Mouse (Mus musculus): ENCODE measurements around the gene Cbx8. TPM values are rescaled to one million over a fixed set of nuclear protein-coding genes. Genes with fewer than 3 reads are reported as not detected.
A peak's percentile ranks its signal among the peaks of the same experiment; 100 is the strongest.

Cbx8 gene
- polyA plus RNA-seq, 1 experiment from 2014 or later: 9.8 TPM

- Histone ChIP-seq H3K9me3 (ENCODE audit: control insufficient read depth, low read length) (no peaks in the 10 kb centered on the region), H3K9ac (no peak overlapping the region), H3K36me3 (replicated peaks; ENCODE audit: control insufficient read depth, insufficient read depth) (peaks cover 20% of the 10 kb centered on the region), H3K4me1 (replicated peaks; ENCODE audit: control insufficient read depth, insufficient read depth, low read length) (peaks cover 43% of the 10 kb centered on the region), H3K4me2 (replicated peaks) (peak overlapping the region; percentile 28; the same call in 1 of the 2 replicates), H3K4me3 (replicated peaks; ENCODE audit: low read length) (0 out of 2 replicates have a peak overlapping the region, but pooled peaks have one; percentile 13), H3K27me3 (ENCODE audit: control insufficient read depth, insufficient read depth, low read length) (peaks cover 59% of the 10 kb centered on the region), H3K27ac (no peak overlapping the region)
- ATAC-seq (ENCODE audit: low FRiP score) (no peak), DNase-seq (ENCODE audit: low spot score) (no peak)
- WGBS: 4% methylated on average over 21 of the region's 21 CpGs
Measured at GRCm38 (mm10) chr11:119035686-119036165, 5.0 kb downstream of the Cbx8 start.

DNA sequence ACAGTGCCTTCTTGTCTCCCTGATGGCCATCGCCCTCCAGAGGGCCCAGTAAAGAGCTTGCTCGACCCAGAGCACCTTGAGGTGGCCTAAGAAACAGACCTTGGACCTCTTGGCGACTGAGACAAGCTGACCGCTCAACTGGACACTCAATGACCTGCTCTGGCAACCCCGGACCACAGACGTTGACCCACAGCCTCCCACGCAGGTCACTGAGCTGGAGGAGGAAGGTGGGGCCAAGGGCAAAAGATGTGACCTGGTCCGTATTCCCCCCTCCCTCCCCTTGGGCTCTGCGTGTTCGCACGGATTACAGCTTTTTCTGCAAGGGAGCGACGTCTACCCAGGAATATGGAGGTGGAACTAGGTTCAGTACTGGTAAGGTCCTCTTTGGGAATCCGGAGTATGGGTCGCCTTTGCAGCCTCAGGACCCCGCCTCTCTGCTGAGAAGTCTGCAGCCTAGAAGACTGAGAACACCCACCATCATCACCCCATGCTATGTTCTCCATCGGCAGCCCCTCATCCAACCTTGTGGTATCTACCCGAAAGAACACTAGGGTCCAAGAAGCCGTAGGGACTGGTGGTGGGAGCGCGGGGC, 5.6 kb downstream of the Cbx8 start:
- H3K4me1 ChIP-seq (replicated peaks; ENCODE audit: control insufficient read depth, insufficient read depth, low read length): peaks cover 43% of the 10 kb centered on the region
- peaks cover 59% of the 10 kb centered on the region for H3K27me3 ChIP-seq (ENCODE audit: control insufficient read depth, insufficient read depth, low read length)
- no peak overlapping the region for H3K9ac ChIP-seq
- H3K4me2 ChIP-seq (replicated peaks): peak overlapping the region; percentile 28; the same call in 1 of the 2 replicates
- WGBS: 2% methylated on average over 21 of the region's 21 CpGs
- DNase-seq (ENCODE audit: low spot score) (no peak), ATAC-seq (ENCODE audit: low FRiP score) (no peak)
- H3K27ac ChIP-seq: no peak overlapping the region
- H3K36me3 ChIP-seq (replicated peaks; ENCODE audit: control insufficient read depth, insufficient read depth): peaks cover 25% of the 10 kb centered on the region
- no peaks in the 10 kb centered on the region for H3K9me3 ChIP-seq (ENCODE audit: control insufficient read depth, low read length)
- H3K4me3 ChIP-seq (replicated peaks; ENCODE audit: low read length): 0 out of 2 replicates have a peak overlapping the region, but pooled peaks have one; percentile 13

DNA sequence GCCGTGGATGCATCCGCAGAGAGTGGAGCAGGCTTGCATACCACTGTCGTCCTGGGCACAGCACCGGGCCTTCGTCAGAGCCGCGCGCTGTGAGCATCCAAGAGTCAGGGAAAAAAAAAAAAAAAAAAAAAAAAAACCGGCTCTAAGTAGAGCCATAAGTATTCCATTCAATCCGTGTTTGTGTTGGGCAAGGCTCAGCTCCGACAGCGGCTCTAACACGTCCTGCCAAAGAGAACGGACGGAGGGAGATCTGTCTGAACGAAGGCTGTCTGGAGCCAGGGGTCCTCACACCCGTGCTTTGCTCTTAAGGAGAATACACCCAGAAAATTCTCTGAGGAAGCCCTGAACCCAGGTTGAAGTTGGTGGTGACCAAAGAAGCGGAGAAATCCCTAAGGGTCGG, 6.1 kb downstream of the Cbx8 start:
- WGBS: 6% methylated on average over 19 of the region's 19 CpGs
- DNase-seq (ENCODE audit: low spot score) (no peak), ATAC-seq (ENCODE audit: low FRiP score) (no peak)
- peaks cover 59% of the 10 kb centered on the region for H3K27me3 ChIP-seq (ENCODE audit: control insufficient read depth, insufficient read depth, low read length)
- H3K9ac ChIP-seq: no peak overlapping the region
- H3K27ac ChIP-seq: no peak overlapping the region
- peak overlapping the region; percentile 43 for H3K4me2 ChIP-seq (replicated peaks)
- H3K4me3 ChIP-seq (replicated peaks; ENCODE audit: low read length): peak overlapping the region; percentile 11
- H3K9me3 ChIP-seq (ENCODE audit: control insufficient read depth, low read length): no peaks in the 10 kb centered on the region
- peaks cover 30% of the 10 kb centered on the region for H3K36me3 ChIP-seq (replicated peaks; ENCODE audit: control insufficient read depth, insufficient read depth)
- H3K4me1 ChIP-seq (replicated peaks; ENCODE audit: control insufficient read depth, insufficient read depth, low read length): peaks cover 39% of the 10 kb centered on the region

DNA sequence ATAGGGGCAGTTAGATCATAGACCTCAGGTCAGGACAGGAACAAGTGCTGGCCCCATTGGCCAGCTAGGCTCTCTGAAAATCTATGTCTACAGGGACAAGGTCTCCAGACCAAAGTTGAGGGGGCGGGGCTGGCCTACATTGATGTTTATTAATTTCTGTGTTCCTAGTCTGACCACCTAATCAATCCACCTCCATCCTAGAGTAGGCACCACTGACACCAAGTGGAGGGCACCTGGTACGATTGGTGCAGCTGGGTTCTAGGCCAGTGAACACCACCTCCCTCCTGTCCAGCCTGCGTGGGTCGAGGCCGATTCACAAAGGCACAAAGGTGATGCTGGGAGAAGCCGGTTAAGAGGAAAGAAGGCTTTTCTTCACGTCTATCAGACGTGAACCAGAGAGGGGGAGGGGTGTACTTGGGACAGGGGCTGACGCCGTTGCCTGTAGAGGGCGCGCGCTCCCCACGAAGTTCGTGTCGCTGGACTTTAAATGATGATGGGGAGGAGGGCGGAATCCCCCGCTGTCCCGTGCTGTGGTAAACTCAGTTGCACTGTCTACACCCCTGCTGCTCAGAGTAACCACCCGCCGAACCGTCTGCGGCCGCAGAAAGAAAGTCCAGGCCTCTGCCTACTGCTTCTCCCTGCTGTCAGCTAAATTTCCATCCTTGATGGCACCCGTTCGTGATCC, 6.8 kb downstream of the Cbx8 start:
- Histone ChIP-seq H3K4me3 (replicated peaks; ENCODE audit: low read length) (peak overlapping the region; percentile 11), H3K4me1 (replicated peaks; ENCODE audit: control insufficient read depth, insufficient read depth, low read length) (peaks cover 33% of the 10 kb centered on the region), H3K27ac (no peak overlapping the region), H3K9ac (no peak overlapping the region), H3K27me3 (ENCODE audit: control insufficient read depth, insufficient read depth, low read length) (peaks cover 53% of the 10 kb centered on the region), H3K9me3 (ENCODE audit: control insufficient read depth, low read length) (no peaks in the 10 kb centered on the region), H3K36me3 (replicated peaks; ENCODE audit: control insufficient read depth, insufficient read depth) (peaks cover 35% of the 10 kb centered on the region), H3K4me2 (replicated peaks) (peak overlapping the region; percentile 43)
- 1% methylated on average over 26 of the region's 26 CpGs for WGBS
- DNase-seq (ENCODE audit: low spot score) (no peak), ATAC-seq (ENCODE audit: low FRiP score) (peak; percentile 39; the same call in 1 of the 2 replicates)

- H3K36me3 ChIP-seq (replicated peaks; ENCODE audit: control insufficient read depth, insufficient read depth): peaks cover 47% of the 10 kb centered on the region
- H3K27ac ChIP-seq: no peak overlapping the region
- peaks cover 37% of the 10 kb centered on the region for H3K4me1 ChIP-seq (replicated peaks; ENCODE audit: control insufficient read depth, insufficient read depth, low read length)
- WGBS: 39% methylated on average over 12 of the region's 12 CpGs
- H3K9ac ChIP-seq: 0 out of 2 replicates have a peak overlapping the region, but pooled peaks have one; percentile 22
- ATAC-seq (ENCODE audit: low FRiP score) (no peak), DNase-seq (ENCODE audit: low spot score) (no peak)
- no peak overlapping the region for H3K4me3 ChIP-seq (replicated peaks; ENCODE audit: low read length)
- peak overlapping the region; percentile 91 for H3K4me2 ChIP-seq (replicated peaks)
- H3K9me3 ChIP-seq (ENCODE audit: control insufficient read depth, low read length): no peaks in the 10 kb centered on the region
- H3K27me3 ChIP-seq (ENCODE audit: control insufficient read depth, insufficient read depth, low read length): peaks cover 1% of the 10 kb centered on the region; the same call in 1 of the 2 replicates
Measured at GRCm38 (mm10) chr11:119026203-119026602, 14.6 kb downstream of the Cbx8 start.

- peaks cover 31% of the 10 kb centered on the region for H3K36me3 ChIP-seq (replicated peaks; ENCODE audit: control insufficient read depth, insufficient read depth)
- peak overlapping the region; percentile 90 for H3K4me3 ChIP-seq (replicated peaks; ENCODE audit: low read length)
- peak overlapping the region; percentile 91 for H3K4me2 ChIP-seq (replicated peaks)
- peak overlapping the region; percentile 81; the same call in 1 of the 2 replicates for H3K27ac ChIP-seq
- H3K27me3 ChIP-seq (ENCODE audit: control insufficient read depth, insufficient read depth, low read length): peaks cover 6% of the 10 kb centered on the region; the same call in 1 of the 2 replicates
- peaks cover 37% of the 10 kb centered on the region for H3K4me1 ChIP-seq (replicated peaks; ENCODE audit: control insufficient read depth, insufficient read depth, low read length)
- WGBS: 15% methylated on average over 7 of the region's 7 CpGs
- no peak for ATAC-seq (ENCODE audit: low FRiP score)
- no peaks in the 10 kb centered on the region for H3K9me3 ChIP-seq (ENCODE audit: control insufficient read depth, low read length)
- H3K9ac ChIP-seq: peak overlapping the region; percentile 95
- DNase-seq (ENCODE audit: low spot score): no peak
Measured at GRCm38 (mm10) chr11:119024260-119024659, 16.5 kb downstream of the Cbx8 start.

GRCm38 (mm10) chr11:119023616-119023980, 17.2 kb downstream of the Cbx8 start:
- under 1% methylated on average over 15 of the region's 15 CpGs for WGBS
- Histone ChIP-seq H3K4me3 (replicated peaks; ENCODE audit: low read length) (peak overlapping the region; percentile 90), H3K9ac (peak overlapping the region; percentile 95), H3K9me3 (ENCODE audit: control insufficient read depth, low read length) (no peaks in the 10 kb centered on the region), H3K27me3 (ENCODE audit: control insufficient read depth, insufficient read depth, low read length) (peaks cover 6% of the 10 kb centered on the region; the same call in 1 of the 2 replicates), H3K27ac (peak overlapping the region; percentile 81), H3K36me3 (replicated peaks; ENCODE audit: control insufficient read depth, insufficient read depth) (peaks cover 24% of the 10 kb centered on the region), H3K4me1 (replicated peaks; ENCODE audit: control insufficient read depth, insufficient read depth, low read length) (peaks cover 37% of the 10 kb centered on the region), H3K4me2 (replicated peaks) (peak overlapping the region; percentile 91)
- DNase-seq (ENCODE audit: low spot score) (no peak), ATAC-seq (ENCODE audit: low FRiP score) (no peak; the same call in 1 of the 2 replicates)

GRCm38 (mm10) chr11:119022895-119023615, 17.7 kb downstream of the Cbx8 start, which contains the start of gene Cbx2:
Cbx2 (plus strand) TSS chr11:119022962.
- peaks cover 6% of the 10 kb centered on the region; the same call in 1 of the 2 replicates for H3K27me3 ChIP-seq (ENCODE audit: control insufficient read depth, insufficient read depth, low read length)
- DNase-seq (ENCODE audit: low spot score) (peak; percentile 93), ATAC-seq (ENCODE audit: low FRiP score) (peak; percentile 94)
- H3K4me2 ChIP-seq (replicated peaks): peak within 1 kb of the TSS; percentile 91
- H3K9ac ChIP-seq: peak within 1 kb of the TSS; percentile 95
- H3K4me3 ChIP-seq (replicated peaks; ENCODE audit: low read length): peak within 1 kb of the TSS; percentile 90
- no peaks in the 10 kb centered on the region for H3K9me3 ChIP-seq (ENCODE audit: control insufficient read depth, low read length)
- H3K27ac ChIP-seq: peak within 1 kb of the TSS; percentile 81
- peaks cover 37% of the 10 kb centered on the region for H3K4me1 ChIP-seq (replicated peaks; ENCODE audit: control insufficient read depth, insufficient read depth, low read length)
- WGBS: under 1% methylated on average over 60 of the region's 99 CpGs
- H3K36me3 ChIP-seq (replicated peaks; ENCODE audit: control insufficient read depth, insufficient read depth): peaks cover 19% of the 10 kb centered on the region

Data from hindbrain, embryonic 14.5 days (tissue).